Mouse (Mus musculus): ENCODE measurements around the gene Ccdc124. TPM values are rescaled to one million over a fixed set of nuclear protein-coding genes. Genes with fewer than 3 reads are reported as not detected.
A peak's percentile ranks its signal among the peaks of the same experiment; 100 is the strongest.
"Not testable (repeated sequence)": the region's sequence is repeated elsewhere in the genome, so short reads cannot be mapped to it uniquely, and the experiment has no call there.

Gene Ccdc124
- polyA plus RNA-seq, 1 experiment, result 38.1 TPM

- not testable (repeated sequence) for DNase-seq (ENCODE audit: low read depth)
Observed at GRCm38 (mm10) chr8:70895571-70896259, 22.0 kb upstream of the Ccdc124 start.

DNA sequence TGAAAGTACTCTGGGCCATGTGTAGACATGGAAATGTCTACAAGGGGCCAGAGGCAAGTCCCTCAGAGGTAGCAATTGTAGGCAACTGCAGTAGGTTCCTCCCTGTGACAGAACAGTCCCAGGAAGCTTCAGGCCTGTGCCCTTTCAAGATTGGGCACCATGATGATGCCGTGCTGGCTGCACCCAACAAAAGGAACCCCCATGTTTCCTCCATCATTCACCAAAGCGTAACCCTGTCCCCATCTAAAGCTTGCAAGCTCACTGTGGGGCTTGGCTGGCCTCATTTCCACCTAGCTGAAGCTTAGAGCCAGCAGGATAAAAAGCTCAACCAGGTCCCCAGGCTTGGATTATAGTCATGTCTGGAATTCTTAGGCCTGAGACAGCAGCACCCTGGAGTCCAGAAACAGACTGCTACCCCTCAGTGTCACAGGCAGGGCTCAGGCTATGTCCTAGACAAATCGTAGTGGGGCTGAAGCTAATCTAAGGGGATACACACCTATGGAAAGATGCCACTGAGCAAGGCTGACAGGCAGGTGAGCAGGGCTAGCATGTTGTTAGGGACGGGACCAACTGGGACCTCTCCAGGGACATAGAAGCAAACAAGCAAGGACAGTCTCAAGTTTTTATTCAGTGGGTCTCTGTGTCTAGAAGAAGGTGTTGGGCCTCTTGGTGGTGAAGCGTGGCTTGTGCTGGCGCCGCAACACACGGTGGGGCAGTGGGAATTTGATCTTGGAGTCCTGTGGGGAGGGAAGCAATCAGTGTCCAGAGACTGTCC, 21.2 kb upstream of the Ccdc124 start:
- DNase-seq (ENCODE audit: low read depth), result no peak

GRCm38 (mm10) chr8:70894385-70894720, 20.6 kb upstream of the Ccdc124 start:
- no peak for DNase-seq (ENCODE audit: low read depth)

- no peak for DNase-seq (ENCODE audit: low read depth)
Observed at GRCm38 (mm10) chr8:70893656-70894384, 20.1 kb upstream of the Ccdc124 start.

DNA sequence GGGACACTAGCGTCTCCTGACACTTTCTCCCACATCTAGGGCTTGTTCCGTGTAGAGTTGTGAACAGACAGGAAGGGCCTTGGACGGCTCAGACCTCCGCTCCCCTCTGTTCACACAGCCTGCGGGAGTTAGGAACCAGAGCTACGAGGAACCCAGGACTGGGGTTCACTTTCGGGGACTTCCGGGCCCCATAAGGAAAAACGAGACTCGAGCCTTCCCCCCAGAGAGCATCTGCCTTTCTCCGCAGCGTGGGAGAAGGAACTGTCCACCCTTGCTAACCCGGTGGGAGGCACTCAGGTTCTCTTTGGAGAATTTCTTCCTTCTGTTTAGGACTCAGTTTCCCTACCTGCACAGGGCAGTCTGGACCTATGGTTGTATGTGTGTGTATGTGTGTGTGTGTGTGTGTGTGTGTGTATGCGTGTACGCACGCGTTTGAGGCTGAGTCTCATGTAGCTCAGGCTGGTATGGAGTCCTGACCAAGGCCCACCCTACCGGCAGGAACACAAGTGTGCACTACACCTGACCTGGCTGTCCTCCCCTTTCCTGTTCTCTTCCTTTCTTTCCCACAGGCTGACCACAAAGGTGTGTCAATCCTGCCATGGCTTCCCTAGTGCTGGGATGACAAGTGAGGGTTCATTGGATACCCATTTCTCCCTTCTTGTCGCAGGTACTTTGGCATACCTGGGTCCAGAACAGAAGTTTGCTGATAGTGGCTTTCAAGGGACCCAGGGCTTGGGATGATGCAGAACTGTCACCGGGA, 19.3 kb upstream of the Ccdc124 start:
- no peak for DNase-seq (ENCODE audit: low read depth)

DNA sequence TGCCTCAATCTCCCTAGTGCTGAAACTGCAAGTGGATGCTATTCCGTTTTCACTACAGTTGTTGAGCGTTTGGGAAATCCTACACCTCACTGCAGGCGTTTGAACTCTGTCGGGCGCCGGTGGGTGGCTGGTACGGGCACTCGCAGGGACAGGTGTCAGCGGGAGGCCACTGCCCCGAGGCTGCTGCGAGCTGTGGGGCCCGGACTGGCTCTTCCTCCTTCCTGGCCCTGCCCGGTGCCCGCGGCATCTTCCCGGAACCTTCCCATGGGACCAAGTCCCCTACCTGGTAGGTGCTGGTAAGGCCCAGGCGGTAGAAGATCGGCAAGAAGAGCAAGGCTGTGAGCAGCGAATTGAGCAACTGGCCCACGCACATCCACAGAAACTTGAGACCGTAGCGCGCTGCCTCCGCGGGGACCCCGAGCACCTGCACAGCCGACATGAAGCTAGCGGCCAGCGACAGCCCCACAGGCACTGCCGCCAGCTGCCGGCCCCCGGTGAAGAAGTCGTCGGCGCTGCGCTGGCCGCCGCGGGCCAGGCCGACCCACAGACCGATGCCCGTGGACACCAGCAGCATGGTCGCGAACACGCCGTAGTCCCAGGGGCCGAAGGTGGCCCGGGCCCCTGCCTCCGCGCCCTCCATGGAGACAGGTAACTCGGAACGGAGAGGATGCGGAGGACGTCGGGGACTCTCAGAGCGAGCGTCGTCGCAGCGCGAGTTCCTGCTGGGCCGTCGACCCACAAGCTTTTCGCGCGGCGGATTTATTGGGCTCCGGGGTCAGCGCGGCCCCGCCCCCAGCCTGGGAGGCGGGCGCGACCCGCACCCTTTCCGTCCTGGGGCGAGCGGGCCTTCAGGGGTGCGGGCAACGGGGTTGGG, 18.5 kb upstream of the Ccdc124 start, which contains the start of gene Slc5a5:
Gene Slc5a5 (minus strand): TSS at position 736 of the 874 bp plus-strand sequence.
- DNase-seq (ENCODE audit: low read depth), result no peak

- peak; percentile 61 for DNase-seq (ENCODE audit: low read depth)
Observed at GRCm38 (mm10) chr8:70891356-70891755, 17.6 kb upstream of the Ccdc124 start.

- DNase-seq (ENCODE audit: low read depth), result no peak
Observed at GRCm38 (mm10) chr8:70890656-70891055, 16.9 kb upstream of the Ccdc124 start.

GRCm38 (mm10) chr8:70887669-70888068, 13.9 kb upstream of the Ccdc124 start:
- no peak for DNase-seq (ENCODE audit: low read depth)

GRCm38 (mm10) chr8:70885612-70886011, 11.9 kb upstream of the Ccdc124 start:
- DNase-seq (ENCODE audit: low read depth), result no peak

- DNase-seq (ENCODE audit: low read depth), result no peak
Observed at GRCm38 (mm10) chr8:70884683-70885082, 10.9 kb upstream of the Ccdc124 start.

DNA sequence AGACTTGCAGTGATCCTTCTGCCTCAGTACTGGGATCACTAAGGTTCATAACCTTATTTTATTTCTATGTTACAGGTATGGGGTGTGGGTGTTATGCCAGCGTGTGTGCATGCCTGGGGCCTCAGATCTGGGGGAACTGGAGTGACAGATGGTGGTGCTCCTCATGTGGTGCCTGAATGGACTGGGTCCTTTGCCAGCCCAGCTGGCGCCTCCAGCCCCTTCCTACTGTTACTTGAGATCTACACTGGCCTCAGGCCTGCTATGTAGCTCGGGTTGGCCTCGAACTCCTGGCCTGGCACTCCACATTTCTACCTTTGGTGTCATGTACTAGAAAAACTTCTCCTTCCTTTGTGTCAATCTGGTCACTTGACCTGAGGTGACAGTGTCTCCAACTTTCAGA, 10.5 kb upstream of the Ccdc124 start:
- no peak for DNase-seq (ENCODE audit: low read depth)

GRCm38 (mm10) chr8:70880546-70880945, 6.8 kb upstream of the Ccdc124 start:
- no peak for DNase-seq (ENCODE audit: low read depth)

DNA sequence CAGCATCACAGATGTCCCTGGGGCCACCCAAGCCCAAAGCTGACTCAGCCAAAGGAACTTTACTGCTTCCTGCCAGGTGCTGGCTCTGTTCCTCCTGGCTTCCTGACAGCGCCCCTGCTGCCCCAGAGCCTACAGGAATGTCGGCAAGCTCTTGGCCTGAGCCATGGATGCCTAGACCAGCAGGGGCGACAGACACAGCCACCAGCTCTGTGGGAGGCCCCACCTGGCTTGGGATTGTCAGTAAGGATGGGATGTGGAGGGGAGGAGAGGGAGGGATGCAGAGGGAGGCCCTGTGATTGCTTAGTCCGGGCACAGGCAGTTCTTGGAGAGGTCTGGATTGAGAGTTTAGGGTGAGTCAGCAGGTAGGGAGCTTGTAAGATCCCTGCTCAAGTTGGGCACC, 6.4 kb upstream of the Ccdc124 start:
- no peak for DNase-seq (ENCODE audit: low read depth)

- no peak for DNase-seq (ENCODE audit: low read depth)
Observed at GRCm38 (mm10) chr8:70879500-70879899, 5.8 kb upstream of the Ccdc124 start.

DNA sequence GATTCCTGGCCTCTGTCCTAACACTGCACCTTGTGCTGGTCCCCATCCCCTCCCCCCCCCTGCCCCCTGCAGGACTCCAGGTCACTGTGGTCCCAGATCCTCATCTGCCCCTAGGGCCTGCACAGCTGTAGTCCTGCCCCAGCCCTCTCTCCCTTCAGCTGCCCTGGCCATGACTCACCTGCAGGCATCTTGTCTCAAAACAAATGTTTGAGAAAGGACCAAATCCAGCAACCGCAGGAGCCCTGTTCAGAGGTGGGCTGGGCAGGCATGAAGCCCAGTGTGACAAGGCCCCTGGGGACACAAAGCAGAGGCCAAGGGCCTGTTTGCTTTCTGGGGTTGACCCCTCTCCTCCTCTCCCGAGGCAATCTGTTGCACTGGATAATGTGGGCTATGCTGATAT, 4.4 kb upstream of the Ccdc124 start:
- no peak for DNase-seq (ENCODE audit: low read depth)

DNA sequence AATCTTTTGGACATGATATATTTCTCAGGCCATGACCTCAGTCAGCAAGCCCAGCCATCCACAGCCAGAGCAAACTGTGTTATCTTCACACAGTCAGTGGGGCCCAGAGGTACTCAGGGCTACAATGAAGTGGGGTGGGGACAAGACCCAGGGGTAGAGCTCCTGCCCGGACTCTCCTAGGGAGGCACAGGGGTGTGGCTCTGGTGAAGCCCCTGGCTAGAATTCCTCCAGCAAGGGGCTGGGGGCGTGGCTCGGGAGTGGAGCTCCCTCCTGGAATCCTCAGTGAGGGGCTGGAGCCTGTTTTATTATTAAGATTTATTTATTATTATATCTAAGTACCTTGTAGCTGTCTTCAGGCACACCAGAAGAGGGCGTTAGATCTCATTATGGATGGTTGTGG, 2.6 kb upstream of the Ccdc124 start:
- no peak for DNase-seq (ENCODE audit: low read depth)

DNA sequence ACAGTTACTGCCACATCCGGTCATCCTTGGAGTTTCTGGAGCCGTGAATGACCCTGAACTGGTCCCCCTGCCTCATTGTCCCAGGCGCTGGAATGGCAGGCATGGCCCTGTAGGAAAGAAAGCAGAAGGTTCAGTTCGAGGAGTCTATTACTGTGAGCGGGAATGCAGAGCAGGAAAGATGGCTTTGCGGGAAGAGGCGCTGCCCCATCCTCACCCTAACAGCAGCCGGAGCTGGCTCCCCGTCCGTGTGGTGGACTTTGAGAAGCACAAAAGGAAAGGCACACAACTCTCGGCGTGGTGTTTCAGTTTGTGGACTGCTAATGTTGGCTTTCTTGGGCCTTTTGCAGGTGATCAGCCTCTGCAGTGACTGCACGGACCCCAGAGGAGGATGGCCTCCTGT, 706 bp upstream of the Ccdc124 start:
- no peak for DNase-seq (ENCODE audit: low read depth)

- DNase-seq (ENCODE audit: low read depth), result no peak
Observed at GRCm38 (mm10) chr8:70872643-70873363, 932 bp downstream of the Ccdc124 start.

- no peak for DNase-seq (ENCODE audit: low read depth)
Observed at GRCm38 (mm10) chr8:70871195-70871807, 2.4 kb downstream of the Ccdc124 start.

All from gonadal fat pad, adult 2 months (tissue).